Mouse (Mus musculus) thymus, postnatal 36 days (tissue): Measurements from ENCODE around the gene Ptpn20.

Source experiments
- DNase-seq, 2 experiments: peaks; one replicate each; pipeline ENCODE4 v3.0.0; 2022; ENCODE audit warnings: mixed read lengths in 2 of 2

Gene Ptpn20

DNA sequence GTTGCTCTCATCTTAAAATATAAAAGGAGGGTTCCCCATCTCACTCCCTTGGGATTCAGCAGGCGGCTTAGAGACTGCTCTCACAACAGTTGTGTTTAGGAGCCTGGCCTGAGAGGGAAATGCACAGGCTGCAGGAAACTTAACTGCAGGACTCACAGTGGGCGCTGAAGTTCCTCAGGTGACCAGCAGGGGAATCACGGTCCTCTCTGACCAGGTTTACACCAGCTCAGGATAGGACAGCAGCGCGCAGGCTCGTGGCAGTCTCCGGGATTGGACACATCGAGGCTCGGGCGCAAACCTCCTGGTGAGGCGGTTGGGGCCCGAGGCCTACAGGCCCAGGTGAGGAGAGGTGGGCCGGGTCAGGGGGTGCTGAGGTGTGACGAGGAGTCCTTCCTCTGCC, at the start of gene Ptpn20:
Ptpn20 (plus strand) TSS at position 257 of the 400 bp plus-strand sequence.
- DNase-seq, result peak in 1 of 2 experiments; percentile 5

DNA sequence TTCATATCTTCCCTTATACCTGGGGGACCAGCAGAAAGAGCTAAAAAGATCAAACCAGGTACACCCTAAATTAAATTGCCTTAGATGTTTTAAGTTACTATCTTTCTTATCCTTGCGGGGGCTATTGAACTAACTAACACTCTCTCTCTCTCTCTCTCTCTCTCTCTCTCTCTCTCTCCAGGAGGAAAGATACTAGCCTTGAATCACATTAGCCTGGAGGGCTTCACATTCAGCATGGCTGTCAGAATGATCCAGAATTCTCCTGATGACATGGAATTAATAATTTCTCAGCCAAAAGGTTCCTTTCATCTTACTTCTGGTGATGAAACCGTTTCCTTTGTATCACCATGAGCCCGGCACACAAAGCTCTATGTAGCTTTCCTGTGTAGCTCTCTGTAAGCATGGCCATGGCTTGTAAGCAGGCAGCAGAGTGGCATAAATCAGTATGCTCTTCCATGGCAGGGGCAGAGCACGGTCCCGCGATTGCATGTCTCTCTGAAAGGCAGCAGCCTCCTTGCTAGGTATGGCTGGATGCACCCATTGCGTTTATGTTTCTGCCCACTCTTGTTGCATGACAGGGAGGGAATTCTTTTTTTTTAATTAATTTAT, 49.3 kb upstream of the Ptpn20 start:
- DNase-seq, result no peak

DNA sequence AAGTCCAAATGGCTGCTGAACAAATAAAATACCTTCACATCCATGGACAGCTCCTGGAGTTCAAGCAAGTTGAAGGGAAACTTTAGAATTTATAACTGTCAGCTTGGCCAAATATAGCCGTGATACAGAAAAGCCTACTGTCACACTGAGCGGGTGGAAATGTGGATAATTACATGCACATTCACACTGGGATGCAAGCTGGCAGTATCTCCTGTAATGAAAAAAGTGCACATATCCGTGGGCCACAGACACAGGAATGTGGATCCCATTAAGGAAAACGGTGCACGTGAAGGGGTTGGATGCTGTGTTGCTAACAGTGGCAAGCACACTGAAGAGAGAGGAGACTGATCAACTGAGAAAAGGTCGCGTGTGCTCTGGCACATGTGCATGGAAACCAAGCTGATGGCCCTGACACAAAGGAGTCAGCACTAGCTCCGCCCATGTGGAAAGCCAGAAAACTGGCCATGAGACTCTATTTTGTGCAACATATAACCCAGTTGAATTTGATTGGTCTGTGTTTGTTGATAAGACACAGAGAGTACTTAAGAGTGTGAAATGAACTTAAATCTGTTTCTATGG, 43.4 kb upstream of the Ptpn20 start:
- no peak for DNase-seq

DNA sequence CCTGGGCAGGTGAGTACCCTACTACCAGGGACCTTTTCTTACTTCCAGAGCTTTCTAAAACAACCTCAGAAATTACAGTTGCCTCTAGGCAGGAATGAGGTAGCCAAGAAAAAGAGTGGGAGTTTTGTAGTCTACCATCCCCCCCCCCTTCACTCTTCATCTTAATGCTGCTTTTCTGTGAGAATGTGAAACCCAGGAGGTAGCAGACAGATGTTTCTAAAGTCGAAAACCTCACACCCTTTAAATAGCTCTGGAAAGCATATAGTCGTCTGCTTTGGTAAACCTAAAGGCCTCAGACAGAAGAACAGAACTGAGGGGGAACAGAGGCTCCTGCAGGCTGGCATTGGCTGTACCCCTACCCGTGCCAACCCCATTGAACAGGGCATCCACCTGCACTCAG, 40.4 kb upstream of the Ptpn20 start:
- no peak for DNase-seq

DNA sequence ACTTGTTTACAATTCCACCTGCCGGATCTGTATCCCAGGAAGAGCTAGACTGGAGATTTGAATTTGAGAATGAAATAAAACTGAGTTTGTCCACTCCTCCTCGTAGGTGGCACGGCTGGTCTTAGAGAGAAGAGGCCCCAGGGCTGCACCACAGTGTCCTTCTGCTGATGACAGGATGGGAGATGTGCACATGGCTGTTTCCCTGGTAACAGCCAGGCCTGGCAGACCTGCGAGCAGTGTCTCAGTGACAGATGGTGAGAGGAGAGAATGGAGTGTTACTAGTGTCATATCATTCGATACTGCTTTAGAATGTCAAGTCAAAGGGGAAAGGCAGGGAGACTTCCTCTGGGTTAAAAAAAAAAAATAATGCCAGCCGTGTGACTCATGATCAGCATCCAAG, 39.2 kb upstream of the Ptpn20 start:
- DNase-seq, result no peak

DNA sequence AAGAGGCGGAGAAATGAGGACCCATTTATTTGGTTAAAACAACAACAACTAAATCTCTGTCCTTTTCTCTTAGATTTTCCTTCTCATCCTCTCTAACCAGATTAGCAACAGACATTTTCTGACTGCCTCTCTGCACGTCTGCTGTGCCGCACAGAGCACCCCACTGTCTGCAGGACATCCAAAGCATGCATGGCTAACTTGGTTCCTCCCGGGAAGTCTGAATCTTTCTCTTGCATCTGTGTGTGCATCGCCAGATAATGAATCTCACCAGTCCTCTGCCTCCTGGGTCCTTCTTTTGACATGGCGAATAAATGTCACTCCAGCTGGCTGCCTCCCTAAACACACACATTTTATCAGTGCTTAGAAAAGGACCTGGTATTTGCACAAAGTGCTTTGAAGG, 18.3 kb upstream of the Ptpn20 start:
- DNase-seq, result no peak

DNA sequence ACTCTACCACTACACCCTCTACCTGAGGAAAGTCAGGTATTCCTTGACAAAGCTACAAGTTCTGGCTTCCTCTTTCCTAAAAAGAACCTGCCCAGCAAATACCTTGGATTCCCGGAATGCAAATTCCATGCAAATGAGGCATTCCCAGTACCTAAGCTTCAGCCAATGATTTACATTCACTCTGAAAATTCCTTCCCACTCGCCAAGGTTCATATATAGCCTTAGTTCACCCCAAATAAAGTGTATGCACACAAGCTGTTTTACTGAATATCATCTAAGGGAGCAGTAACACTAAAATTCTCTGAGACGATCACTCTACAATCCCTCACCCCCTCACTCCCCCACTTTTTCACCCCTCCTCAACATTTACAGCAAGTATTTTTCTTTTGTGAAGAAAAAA, 15.4 kb upstream of the Ptpn20 start:
- no peak for DNase-seq

DNA sequence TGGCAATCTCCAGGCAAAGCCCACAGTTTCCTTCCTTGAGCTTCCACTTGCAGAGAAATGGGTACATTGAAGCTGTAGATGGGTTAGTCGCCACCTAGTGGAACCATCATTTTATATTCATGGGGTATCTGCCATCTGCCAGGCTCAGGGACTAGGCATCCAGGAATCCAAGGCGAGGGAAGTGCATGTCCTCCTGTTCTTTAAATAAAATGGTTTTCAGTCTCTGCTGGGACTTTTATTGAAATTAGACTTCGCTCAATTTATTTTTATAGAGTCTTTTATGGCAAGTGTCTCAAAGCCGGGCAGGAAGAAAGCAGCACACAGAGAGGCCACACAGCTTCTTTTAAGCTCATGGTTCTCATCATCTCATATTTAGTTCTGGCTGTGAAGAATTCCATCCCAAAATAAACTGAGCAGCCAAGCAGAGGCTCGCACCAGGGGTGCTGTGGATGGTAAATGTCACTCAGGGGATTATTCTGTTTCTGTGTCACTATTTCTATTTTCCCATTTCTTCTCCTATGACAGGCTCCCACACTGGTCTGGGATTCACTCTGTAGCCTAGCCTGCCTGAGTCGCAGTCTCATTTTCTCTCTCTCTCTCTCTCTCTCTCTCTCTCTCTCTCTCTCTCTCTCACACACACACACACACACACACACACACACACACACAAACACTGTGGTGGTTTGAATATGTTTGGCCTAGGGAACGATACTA, 9.1 kb upstream of the Ptpn20 start:
- DNase-seq, result no peak

DNA sequence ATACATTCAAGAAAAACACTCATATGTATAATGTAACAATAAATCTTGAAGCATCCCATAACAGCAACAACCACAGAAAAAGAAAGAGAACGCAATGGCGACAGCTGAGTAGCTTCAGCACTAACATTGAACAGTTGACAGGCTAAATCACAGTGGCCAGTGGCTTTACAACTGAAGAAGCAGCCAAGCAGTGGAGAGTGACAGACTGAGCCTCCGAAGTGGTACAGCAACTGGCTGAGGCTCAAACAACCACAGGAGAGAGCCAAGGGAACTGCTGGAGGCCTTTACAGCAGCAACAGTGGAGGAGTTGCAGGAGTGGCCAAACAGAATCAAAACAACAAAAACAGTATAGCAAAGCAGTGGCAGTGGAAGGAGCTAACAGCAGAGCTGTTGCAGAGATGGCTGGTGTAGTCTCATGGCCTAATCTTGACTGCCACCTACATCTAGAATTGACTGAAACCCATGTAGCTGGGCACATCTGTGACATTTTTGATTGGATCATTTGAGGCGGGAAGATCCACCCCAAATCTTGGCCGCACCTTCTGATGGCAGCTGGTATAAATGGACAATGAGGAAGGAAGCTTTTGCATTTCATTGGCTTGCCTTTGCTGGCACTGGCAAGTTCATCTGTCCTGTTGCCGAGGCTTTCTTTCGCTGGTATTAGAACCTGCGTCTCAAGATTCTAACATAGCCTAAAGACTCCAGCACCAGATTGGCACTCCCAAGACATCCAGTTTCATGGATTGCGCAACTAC, 9.5 kb downstream of the Ptpn20 start:
- no peak for DNase-seq

DNA sequence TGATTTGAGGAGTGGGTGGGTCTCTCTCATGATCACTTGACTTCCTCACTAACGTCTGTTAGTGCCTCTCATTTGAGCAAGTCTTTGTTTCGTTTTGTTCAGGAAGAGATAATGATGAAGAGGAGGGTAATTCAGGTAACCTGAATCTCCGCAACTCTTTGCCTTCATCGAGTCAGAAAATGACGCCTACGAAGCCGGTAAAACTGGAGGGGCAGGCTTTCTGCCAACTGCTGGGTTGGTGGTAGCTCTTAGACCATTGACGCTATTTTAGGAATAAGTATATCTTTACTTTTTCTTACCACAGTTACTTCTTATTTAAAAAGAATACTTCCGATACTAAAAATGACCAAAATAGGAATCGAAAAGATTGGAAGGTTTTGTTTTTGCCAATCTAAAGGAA, 18.4 kb downstream of the Ptpn20 start:
- no peak for DNase-seq

DNA sequence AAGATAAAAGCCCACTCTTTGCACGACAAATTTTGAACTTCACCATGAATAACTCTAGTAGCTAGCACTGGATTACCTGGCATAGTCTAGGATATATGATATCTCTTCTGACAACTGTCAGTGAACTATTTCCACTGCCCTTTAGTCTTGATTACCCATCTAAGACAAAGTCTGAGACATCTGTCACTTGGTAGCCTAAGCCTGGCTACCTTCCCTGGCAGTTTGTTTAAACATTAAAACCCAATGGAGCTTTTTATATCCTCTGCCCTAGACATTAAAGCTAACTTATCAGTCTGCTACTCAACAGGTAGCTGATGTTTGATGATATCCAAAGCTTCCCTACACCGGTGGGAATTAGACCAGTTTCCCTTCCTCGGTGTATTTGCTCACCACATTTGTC, 36.0 kb downstream of the Ptpn20 start:
- DNase-seq, result no peak

DNA sequence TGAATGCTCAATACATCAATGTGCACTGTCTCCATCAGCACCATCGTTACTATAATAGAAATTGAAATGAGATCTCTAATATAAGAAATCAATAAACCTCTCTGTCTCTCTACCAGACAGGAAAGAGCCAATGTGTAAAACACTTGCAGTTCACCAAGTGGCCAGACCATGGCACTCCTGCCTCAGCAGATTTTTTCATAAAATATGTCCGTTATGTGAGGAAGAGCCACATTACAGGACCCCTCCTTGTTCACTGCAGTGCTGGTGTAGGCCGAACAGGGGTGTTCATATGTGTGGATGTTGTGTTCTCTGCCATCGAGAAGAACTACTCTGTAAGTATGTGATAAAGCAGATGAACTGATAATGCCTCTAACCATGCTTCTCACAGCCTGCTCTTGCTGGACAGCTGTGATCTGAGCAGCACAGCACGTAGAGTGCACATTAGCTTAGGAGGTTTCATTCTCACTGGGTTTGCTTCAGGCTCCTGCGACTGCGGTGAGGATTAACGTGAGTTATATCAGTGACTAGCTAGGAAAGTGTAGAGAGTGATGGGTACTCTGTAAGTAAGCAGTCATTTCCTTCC, 43.9 kb downstream of the Ptpn20 start:
- DNase-seq, result no peak

DNA sequence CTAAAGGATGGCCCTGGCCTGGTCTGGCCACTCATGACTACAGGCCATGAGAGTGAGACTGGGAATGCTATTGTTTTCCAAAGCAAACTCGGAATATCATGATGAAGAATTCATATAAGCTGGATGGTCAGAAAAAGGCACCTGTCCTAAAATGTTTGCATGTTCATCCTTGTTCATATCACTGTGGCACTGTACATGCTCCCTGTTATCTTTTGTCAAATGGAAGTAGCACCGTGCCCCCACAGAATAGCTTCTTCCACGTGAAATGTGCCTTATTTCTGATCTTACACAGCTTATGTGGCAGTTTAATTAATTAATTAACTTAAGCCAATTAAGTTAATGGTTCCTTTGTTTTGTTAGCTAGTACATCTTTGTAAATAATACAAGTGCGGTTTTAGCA, 45.3 kb downstream of the Ptpn20 start:
- no peak for DNase-seq

DNA sequence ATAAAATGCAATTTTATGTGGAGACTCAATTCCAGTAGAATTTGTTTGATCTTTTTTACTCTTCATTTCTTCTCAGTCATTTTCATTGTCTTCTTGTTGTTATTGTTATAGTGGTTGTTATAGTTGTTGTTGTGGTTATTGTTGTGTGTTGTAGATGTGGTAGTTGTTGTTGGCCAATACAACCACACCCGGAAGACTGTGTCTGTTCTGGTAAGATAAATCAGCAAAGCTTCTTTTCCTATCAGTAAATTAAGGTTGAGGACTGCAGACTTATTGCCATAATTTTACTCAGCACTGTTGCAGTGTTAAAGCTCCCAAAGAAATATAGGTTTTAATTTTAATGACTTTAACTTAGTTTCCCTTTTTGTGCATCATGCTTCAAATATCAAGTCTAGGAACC, 45.8 kb downstream of the Ptpn20 start:
- DNase-seq, result no peak

DNA sequence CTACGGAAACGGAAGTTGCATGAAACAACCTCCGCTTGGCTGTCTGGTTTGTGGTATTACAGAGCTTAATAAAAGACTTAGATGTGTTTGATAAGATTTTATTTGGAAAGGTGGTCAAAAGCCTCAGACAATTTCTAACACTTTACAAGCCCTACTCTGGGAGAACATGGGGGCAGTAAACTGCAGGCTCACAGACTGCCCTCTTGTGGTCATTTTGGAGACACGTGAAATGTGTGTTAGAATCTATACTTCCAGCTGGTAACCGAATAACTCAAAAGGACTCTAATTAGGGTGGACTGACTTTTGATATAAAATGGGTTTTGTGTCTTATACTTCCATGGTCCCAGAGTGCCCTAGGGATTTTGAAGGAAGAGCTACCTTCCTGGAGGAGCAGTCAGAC, 50.4 kb downstream of the Ptpn20 start:
- no peak for DNase-seq

DNA sequence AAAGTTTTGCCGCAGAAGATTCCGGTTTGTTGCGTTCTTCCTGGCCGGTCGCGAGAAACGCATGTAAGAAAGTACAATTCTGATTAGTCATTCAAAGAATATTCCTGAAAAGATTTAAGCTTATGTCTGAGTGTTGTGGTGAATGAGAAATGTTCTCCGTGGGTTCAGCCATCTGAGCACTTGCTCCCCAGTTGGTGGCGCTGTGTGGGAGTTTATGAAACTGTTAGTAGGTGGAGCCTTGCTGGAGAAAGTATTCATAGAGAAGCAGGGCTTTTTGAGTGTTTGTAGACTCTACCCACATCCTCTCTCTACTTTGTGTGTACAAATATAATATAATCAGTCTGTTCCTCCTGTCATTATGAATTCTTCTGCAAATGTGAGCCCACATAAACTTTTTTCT, 61.7 kb downstream of the Ptpn20 start:
- DNase-seq, result no peak

DNA sequence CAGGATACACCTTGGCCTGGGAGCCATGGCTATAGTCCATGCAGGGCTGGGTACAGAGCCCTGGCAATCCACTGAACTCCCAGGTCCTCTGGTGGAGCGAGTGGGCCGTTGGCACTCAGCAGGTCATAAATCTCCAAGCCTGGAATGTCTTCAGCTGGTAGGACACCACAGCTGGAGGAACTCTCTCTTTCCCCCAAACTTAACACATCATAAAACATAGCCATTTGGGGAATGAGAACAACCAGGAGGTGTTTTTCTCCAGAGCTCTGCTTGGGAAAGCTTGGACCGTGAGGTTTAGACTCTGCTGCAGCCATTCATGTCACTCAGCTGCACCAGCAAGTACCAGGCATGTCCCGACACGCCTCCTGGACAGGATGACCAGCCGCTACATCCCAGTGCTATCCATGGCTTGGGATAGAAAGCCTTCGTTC, 68.5 kb downstream of the Ptpn20 start:
- DNase-seq, result no peak

DNA sequence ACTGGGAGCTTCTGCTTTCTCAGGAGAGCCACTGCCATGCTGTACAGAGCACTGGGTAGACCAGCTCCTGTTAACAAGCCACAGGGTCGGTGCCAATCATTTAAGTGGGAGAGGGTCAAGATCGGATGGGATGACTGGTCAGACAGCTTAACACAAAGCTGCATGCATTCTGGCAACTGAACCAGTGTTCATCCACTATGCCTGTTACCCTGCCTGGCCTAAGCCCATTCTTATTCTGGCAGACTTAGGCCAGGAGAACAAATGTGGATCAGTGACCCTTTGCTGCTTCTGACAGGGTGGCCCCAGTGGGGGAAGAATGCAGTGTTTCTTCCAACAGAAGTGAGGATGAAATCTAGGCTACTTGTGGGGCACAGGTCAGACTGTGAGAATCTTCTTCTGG, 69.3 kb downstream of the Ptpn20 start:
- no peak for DNase-seq

DNA sequence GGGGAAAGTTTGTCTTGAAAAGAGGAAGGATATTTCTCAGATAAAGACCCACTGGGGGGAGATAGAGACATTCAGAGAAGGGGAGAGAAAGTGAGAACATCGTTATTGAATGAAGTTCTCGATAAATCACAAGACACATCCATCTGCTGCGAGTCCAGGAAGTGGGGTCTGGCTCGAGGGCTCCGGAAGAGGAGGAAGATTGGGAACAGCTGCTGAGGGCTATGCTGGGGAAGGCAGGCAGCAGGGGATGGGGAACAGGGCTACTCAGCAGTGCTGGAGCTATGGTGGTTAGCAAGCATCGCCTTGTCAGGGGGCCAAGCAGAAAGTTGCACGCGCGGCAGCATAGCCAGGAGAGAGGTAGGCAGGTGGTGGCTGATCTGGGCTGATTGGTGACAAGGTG, 73.1 kb downstream of the Ptpn20 start:
- no peak for DNase-seq

DNA sequence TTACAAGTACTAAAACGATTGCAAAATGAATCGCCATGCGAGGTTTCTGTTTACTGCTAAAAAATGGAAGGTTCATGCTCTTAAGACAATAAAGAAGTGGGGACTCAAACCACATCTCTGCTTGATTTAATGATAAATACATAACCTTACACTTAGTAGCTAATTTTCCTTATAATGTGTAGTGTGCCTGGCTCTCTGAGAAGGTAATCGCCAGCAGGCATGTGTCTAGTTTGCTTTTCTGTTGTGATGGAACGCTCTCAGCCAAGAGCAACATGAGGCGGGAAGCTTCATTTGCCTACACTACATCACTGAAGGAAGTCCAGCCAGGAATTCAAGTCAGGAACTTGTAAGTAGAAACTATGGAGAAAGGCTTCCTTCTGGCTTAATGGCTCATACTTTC, 77.3 kb downstream of the Ptpn20 start:
- DNase-seq, result no peak

DNA sequence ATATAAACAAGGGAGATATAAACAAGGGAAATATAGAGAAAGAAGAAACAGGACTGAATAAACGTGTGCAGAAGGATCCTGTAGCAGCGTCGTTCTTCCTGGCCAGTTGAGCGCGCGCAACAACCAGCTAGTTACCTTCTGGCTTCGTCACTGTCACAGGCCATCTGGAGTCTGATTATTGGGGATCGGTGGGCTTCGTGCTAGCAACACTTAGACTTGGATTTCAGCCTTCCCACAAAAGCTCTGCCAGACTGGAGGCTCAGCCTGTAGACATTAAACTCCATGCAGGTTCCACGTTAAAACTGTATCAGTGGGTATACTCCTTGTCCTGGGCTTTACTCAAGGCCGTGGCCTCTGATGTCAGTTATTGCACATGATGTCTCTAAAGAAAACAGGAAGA, 80.9 kb downstream of the Ptpn20 start:
- DNase-seq, result no peak

DNA sequence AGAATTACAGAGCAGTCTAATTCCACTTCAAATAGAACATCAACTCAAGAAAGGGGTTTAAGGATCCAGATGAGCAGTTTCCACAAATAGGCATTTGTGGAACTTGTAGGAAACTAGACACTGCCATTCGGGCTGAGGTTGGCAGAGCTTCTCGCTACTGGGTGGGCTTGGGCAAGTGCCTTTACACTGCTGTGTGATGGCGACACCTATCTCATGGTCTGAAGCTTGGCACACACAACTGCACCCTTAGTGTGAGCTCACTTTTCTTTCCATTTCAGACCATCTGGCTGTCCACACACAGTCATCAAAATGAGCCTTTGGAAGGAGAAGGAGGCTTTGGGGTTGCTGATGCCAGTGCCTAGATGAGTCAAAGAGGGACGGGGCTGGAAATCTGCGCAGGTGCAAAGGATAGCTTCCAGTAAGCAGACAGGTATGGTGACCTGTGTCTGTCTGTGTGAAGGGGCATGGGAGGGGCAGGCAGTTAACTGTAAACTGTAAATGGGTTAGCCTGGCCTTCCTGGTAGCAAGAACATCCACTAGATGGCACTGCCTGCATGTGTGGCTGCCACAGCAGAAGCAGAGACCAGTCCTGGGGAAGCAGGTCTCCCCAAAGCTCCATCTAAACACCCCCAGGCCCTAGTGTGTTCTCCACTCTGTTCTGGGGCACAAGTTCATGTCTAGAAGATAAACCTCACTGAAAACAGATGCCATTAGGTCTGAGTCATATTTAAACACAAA, 84.5 kb downstream of the Ptpn20 start:
- no peak for DNase-seq

DNA sequence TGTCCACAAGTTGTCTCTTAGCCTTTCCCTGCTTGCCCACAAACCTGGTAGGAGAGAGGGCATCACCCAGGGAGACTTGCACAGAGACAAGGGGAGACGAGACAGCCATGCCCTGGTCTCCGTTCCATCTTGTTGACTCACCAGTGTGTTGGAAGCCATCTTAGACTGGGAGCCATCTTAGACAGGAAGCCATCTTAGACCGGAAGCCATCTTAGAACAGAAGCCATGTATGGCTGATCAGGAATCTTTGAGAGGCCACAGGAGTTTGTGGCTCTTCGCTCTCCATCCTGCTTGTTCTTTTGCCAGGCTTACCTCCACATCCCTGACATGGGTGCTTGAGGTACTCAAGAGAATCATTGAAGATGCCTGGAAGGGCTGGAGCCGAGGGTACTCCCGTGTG, 89.0 kb downstream of the Ptpn20 start:
- no peak for DNase-seq
